Mouse (Mus musculus) hindbrain, embryonic 14.5 days (tissue): ENCODE data around the gene Acp5. TPM values are rescaled to one million over a fixed set of nuclear protein-coding genes. Genes with fewer than 3 reads are reported as not detected.
A peak's percentile ranks its signal among the peaks of the same experiment; 100 is the strongest.

ENCODE experiments used
- ATAC-seq: fragments of 200-750 bp; cut with Nextera tagmentation; 2 replicates; pipeline ENCODE4 v1.8.0; 2017; ENCODE audit warnings: moderate number of reproducible peaks, mild to moderate bottlenecking, moderate TSS enrichment, moderate library complexity; ENCODE audit not compliant: low FRiP score
- DNase-seq: peaks from one replicate; pipeline ENCODE4 v3.0.0-alpha.2; 2015; ENCODE audit warnings: low spot score
- H3K27ac ChIP-seq: fragments of 300-500 bp; sonication (generic); 2 replicates; pipeline ENCODE4 v1.5.1; 2014; ENCODE audit warnings: mild to moderate bottlenecking, moderate library complexity
- H3K27me3 ChIP-seq: fragments of 300-500 bp; sonication (generic); 2 replicates; pipeline ENCODE4 v1.6.1; 2014; ENCODE audit warnings: mild to moderate bottlenecking, low read length, mixed read lengths; ENCODE audit not compliant: control insufficient read depth, insufficient read depth
- H3K36me3 ChIP-seq: fragments of 300-500 bp; sonication (generic); replicated peaks from 2 replicates; pipeline ENCODE4 v1.6.1; 2014; ENCODE audit not compliant: control insufficient read depth, insufficient read depth
- H3K4me1 ChIP-seq: fragments of 300-500 bp; sonication (generic); replicated peaks from 2 replicates; pipeline ENCODE4 v1.6.1; 2014; ENCODE audit warnings: antibody characterized with exemption, low read length, mixed read lengths; ENCODE audit not compliant: control insufficient read depth, insufficient read depth
- H3K4me2 ChIP-seq: fragments of 300-500 bp; sonication (generic); replicated peaks from 2 replicates; pipeline ENCODE4 v1.6.1; 2014; ENCODE audit warnings: mild to moderate bottlenecking, moderate library complexity
- H3K4me3 ChIP-seq: fragments of 300-500 bp; sonication (generic); replicated peaks from 2 replicates; pipeline ENCODE4 v1.5.1; 2014; ENCODE audit warnings: mild to moderate bottlenecking, low read length
- H3K9ac ChIP-seq: fragments of 300-500 bp; sonication (generic); 2 replicates; pipeline ENCODE4 v1.6.1; 2014
- H3K9me3 ChIP-seq: fragments of 300-500 bp; sonication (generic); 2 replicates; pipeline ENCODE4 v1.6.1; 2016; ENCODE audit warnings: low read length; ENCODE audit not compliant: control insufficient read depth
- WGBS: fragments of 180-500 bp; shearing (Covaris S2); extraction: QIAGEN DNeasy Blood & Tissue Kit; methylation state at CpG from one replicate; pipeline ENCODE4 v1.1.7; 2014; 5-methylcytosine and 5-hydroxymethylcytosine counted together
- polyA plus RNA-seq: library from polyadenylated mRNA; unstranded; fragments of >200 nt; fragmentation: Nextera tagmentation; extraction: Ambion mirVana; gene quantifications from 2 replicates; pipeline ENCODE4 v1.2.1, GENCODE M21; 2014

Gene Acp5
- polyA plus RNA-seq, 1 experiment from 2014 or later = 0.47 TPM

DNA sequence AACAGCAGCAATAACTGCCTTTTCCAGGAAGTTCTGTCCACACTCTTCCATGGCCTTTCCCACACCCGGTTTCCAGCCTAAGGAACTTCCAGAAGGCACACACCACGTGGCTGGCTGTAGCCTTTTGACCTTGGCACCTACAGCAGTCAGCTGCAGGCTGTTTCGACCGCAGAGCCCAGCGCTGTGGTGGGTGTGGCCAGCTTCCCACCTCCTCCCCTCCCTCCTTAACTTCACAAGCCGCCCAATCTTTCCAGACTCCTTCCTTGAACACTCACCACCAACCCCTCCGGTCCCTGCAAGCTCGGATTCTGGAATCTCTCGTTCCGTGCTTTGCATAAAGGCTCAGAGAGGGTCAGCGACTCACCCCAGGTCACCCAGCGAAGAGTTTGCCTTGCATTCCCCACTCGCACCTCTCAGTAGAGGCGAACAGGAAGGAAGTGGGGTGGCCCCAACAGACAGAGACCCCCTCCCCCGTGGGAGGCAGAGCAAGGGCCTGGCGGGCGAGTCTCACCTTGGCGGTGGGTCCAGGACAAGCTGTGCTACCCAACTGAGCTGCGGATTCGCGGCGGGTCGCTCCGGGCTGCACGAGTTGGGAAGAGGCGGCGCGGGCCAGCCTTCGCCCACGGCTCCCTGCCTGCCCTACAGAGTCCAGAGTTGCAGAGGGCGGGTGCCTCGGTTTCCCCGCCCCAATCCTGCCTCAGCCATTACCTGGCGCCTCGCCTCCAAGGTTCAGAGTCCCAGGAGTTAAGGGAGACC lies 4.1 kb downstream of the Acp5 start:
- Histone ChIP-seq H3K36me3 (no peaks in the 10 kb centered on the region), H3K4me2 (peak overlapping the region; percentile 34), H3K27me3 (peaks cover 21% of the 10 kb centered on the region), H3K27ac (no peak overlapping the region), H3K4me1 (no peaks in the 10 kb centered on the region), H3K9me3 (no peaks in the 10 kb centered on the region), H3K4me3 (no peak overlapping the region), H3K9ac (no peak overlapping the region)
- ATAC-seq (no peak), DNase-seq (no peak)
- WGBS = 3% methylated on average over 35 of the region's 35 CpGs

DNA sequence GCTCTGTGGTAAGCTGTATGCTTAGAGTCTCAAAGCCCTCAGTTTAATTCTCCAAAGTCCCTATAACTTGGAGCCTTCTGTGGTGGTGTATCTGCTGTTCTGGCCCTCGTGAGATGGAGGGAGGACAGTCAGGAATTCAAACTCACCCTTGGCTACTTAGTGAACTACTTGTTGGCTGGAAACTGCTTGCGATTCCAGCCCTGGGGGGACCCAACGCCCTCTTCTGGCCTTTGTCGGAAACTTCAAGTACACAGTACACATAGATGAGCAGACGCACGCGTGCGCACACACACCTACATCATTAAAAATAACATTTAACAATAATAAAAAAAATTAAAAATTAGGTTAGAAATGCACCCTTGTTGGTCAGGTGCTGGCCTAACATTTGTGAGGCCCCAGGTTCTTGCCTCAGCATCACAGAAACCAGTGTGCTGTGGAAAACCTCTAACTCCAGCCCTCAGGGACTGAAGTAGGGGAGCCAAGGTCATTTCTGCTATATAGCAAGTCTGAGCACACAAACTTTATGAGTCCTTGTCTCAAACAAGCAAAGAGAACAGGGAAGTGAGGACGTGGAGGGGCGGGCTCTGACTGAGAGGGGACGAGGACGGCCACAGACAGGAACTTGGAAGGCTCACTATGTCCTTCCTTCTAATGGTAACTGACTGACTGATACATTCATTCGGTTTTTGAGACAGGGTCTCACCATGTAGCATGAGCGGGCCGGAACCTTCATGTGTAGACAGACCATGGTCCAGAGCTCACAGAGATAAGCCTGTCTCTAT lies 10.1 kb downstream of the Acp5 start:
- no peaks in the 10 kb centered on the region for H3K36me3 ChIP-seq
- H3K9me3 ChIP-seq = no peaks in the 10 kb centered on the region
- no peaks in the 10 kb centered on the region for H3K4me1 ChIP-seq
- no peak overlapping the region for H3K9ac ChIP-seq
- no peak for ATAC-seq
- no peaks in the 10 kb centered on the region for H3K27me3 ChIP-seq
- no peak overlapping the region for H3K4me2 ChIP-seq
- H3K4me3 ChIP-seq = no peak overlapping the region
- 90% methylated on average over 15 of the region's 15 CpGs for WGBS
- no peak overlapping the region for H3K27ac ChIP-seq
- DNase-seq = no peak

DNA sequence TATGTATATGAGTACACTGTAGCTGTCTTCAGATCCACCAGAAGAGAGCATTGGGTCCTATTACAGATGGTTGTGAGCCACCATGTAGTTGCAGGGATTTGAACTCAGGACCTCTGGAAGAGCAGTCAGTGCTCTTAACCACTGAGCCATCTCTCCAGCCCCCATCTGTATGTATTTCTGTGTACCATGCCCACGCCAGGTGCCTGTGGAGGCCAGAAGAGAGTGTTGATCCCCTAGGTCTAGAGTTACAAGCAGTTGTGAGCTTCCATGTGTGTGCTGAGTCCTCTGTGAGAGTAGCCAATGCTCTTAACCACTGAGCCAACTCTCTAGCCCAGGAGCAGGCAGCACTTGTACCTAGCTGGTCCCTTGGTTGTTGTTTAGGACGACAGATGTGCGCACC lies 11.3 kb downstream of the Acp5 start:
- Histone ChIP-seq H3K36me3 (no peaks in the 10 kb centered on the region), H3K4me1 (no peaks in the 10 kb centered on the region), H3K4me3 (no peak overlapping the region), H3K27ac (no peak overlapping the region), H3K27me3 (no peaks in the 10 kb centered on the region), H3K9ac (no peak overlapping the region), H3K9me3 (no peaks in the 10 kb centered on the region), H3K4me2 (no peak overlapping the region)
- DNase-seq = no peak
- WGBS = 80% methylated on average over 3 of the region's 3 CpGs
- ATAC-seq = no peak

DNA sequence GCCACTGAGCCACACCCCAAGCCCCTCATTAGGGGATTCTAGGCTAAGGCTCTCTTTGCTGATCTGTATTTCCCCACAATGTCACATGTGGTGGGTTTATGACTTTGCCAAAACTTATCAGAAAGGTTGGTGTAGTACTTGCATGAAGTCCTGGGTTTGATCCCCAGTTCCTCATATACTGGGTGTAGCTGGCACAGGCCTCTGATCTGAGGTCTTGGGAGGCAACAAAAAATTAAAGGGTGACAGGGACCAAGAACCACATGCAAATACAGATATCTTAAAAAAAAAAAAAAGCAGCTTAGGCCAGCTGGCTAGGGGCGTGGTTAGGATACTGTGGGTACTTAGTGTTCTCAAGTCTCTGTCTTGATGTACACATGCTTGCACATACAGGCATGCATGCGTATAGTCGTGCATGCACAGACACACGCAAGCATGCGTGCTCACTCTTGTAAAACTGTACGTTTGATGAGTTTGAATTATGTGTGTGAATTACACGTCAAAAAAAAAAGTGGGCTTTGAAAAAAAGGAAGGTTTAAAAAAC lies 12.4 kb downstream of the Acp5 start:
- WGBS = 88% methylated on average over 7 of the region's 7 CpGs
- no peak overlapping the region for H3K27ac ChIP-seq
- no peaks in the 10 kb centered on the region for H3K4me1 ChIP-seq
- H3K4me3 ChIP-seq = no peak overlapping the region
- no peak for ATAC-seq
- DNase-seq = no peak
- no peaks in the 10 kb centered on the region for H3K9me3 ChIP-seq
- no peak overlapping the region for H3K9ac ChIP-seq
- no peak overlapping the region for H3K4me2 ChIP-seq
- H3K36me3 ChIP-seq = no peaks in the 10 kb centered on the region
- no peaks in the 10 kb centered on the region for H3K27me3 ChIP-seq

DNA sequence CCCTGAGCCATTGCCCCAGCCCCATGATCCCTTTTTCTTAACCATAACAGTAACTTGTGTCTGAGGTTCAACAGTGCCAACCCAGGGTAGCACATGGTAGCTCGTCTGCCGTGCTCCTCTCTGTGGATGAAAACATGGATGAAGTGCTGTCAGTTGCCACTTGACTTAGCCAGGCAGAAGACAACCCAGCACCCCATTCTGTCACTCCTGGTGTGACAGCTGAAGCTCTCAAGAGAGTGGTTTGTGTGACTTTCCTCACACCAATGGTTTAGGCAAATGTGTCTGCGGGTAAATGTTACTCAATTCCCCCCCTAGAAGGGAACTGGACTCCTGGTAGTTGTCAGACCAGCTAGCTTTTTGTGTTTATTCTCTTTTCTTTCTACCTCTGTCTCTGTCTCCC lies 13.5 kb downstream of the Acp5 start:
- no peak for ATAC-seq
- Histone ChIP-seq H3K9me3 (no peaks in the 10 kb centered on the region), H3K27me3 (no peaks in the 10 kb centered on the region), H3K27ac (no peak overlapping the region), H3K9ac (no peak overlapping the region), H3K36me3 (no peaks in the 10 kb centered on the region), H3K4me1 (peaks cover 8% of the 10 kb centered on the region; the same call in 1 of the 2 replicates), H3K4me2 (no peak overlapping the region), H3K4me3 (no peak overlapping the region)
- WGBS = 85% methylated on average over 3 of the region's 3 CpGs
- no peak for DNase-seq

DNA sequence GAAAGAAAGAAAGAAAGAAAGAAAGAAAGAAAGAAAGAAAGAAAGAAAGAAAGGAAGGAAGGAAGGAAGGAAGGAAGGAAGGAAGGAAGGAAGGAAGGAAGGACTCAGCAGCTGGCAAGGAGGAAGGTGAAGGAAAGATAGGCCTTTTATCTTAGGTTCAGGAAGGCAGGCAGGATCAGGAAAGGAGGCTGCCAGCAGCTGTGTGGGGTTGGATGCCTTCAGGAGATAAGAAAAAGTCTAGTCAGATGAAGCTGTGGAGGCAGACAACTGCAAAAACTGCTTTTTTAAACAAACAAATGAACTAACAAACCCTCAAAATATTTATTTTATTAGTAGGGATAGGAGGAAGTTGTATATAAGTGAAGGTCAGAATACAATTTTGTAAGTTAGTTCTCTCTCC lies 14.0 kb downstream of the Acp5 start:
- Histone ChIP-seq H3K27ac (no peak overlapping the region), H3K4me1 (peaks cover 8% of the 10 kb centered on the region; the same call in 1 of the 2 replicates), H3K36me3 (no peaks in the 10 kb centered on the region), H3K27me3 (no peaks in the 10 kb centered on the region), H3K4me2 (no peak overlapping the region), H3K9ac (no peak overlapping the region), H3K4me3 (no peak overlapping the region), H3K9me3 (no peaks in the 10 kb centered on the region)
- DNase-seq (no peak), ATAC-seq (no peak)

DNA sequence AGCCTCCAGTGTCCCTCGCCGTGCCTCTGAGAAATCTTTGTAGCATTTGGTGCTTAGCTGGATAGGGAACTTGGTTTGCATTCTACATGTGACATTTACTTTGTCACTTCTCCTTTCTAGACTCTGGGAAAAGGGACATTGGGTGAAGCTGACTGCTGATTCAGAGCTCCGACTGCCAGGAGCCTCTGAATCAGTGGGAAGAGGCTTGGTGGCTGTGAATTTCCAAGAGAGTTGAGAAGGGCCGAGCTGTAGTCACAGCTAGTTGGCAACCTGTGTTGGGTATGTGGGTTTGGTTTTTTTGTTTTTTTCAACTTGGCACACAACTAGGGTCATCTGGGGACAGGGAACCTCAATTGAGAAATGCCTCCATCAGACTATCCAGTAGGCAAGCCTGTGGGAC lies 16.0 kb downstream of the Acp5 start:
- Histone ChIP-seq H3K9ac (no peak overlapping the region), H3K27ac (no peak overlapping the region), H3K27me3 (no peaks in the 10 kb centered on the region), H3K4me2 (no peak overlapping the region), H3K36me3 (no peaks in the 10 kb centered on the region), H3K9me3 (no peaks in the 10 kb centered on the region), H3K4me3 (no peak overlapping the region), H3K4me1 (peaks cover 17% of the 10 kb centered on the region)
- 94% methylated on average over 4 of the region's 4 CpGs for WGBS
- ATAC-seq = no peak
- no peak for DNase-seq

DNA sequence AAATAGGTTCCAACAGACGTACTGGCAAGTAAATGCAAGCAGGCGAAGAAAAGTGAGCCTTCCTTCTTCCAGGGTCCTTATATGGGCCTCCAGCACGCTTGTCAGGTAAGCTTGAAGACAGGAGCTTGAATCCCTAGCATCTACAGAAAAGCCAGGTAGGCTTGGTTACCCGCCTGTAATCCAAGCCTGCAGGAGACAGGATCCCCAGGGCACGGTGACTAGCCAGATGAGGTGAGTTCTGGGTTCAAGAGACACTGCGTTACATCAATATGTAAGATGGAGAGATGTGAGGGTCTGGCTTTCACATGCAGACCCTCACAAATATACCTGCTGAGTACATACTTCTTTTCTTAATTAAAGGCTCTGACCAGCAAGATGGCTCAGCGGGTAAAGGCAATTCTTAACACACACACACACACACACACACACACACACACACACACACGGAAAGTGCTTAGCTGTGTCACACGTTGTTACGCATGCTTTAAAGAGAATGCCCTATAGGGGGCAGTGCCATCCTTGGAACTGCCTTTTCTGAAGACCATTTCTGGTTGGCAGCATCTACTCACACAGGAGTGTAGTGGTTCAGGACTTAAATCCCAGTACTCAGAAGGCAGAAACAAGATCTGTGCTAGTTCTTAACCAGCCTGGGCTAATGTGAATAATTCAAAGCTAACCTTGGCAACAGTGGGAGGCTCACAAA lies 17.6 kb downstream of the Acp5 start:
- peak; percentile 73 for DNase-seq
- Histone ChIP-seq H3K27ac (peak overlapping the region; percentile 48; the same call in 1 of the 2 replicates), H3K4me2 (peak overlapping the region; percentile 61), H3K27me3 (no peaks in the 10 kb centered on the region), H3K4me1 (peaks cover 17% of the 10 kb centered on the region), H3K36me3 (peaks cover 13% of the 10 kb centered on the region), H3K9ac (peak overlapping the region; percentile 80; the same call in 1 of the 2 replicates), H3K9me3 (no peaks in the 10 kb centered on the region), H3K4me3 (peak overlapping the region; percentile 69)
- 43% methylated on average over 10 of the region's 10 CpGs for WGBS
- no peak for ATAC-seq
